Mouse (Mus musculus) myocyte (in vitro differentiated cells): ENCODE measurements around the gene Rbfox1.

Experiments
- MAX ChIP-seq: IDR thresholded peaks from one replicate; pipeline ENCODE4 v1.6.1; 2011; ENCODE audit warnings: low read depth, mild to moderate bottlenecking, control low read depth
- MYOD1 ChIP-seq, 3 experiments: IDR thresholded peaks; one replicate each; pipeline ENCODE4 v1.6.1; 2011; ENCODE audit warnings: control low read depth in 2 of 3, low read depth in 2 of 3, mild to moderate bottlenecking in 2 of 3, moderate library complexity in 1 of 3; ENCODE audit not compliant: insufficient read length in 2 of 3, control insufficient read depth in 1 of 3
- MYOG ChIP-seq, 3 experiments: IDR thresholded peaks; one replicate each; pipeline ENCODE4 v1.6.1; 2011; ENCODE audit warnings: control low read depth in 2 of 3, low read depth in 2 of 3, mild to moderate bottlenecking in 2 of 3; ENCODE audit not compliant: insufficient read length in 2 of 3, control insufficient read depth in 1 of 3, insufficient read depth in 1 of 3
- POLR2A ChIP-seq: IDR thresholded peaks from one replicate; pipeline ENCODE4 v1.6.1; 2011; ENCODE audit warnings: low read depth, mild to moderate bottlenecking, control low read depth, moderate library complexity; ENCODE audit not compliant: insufficient read length
- POLR2AphosphoS2 ChIP-seq: IDR thresholded peaks from one replicate; pipeline ENCODE4 v1.6.1; 2011; ENCODE audit warnings: low read depth, control low read depth; ENCODE audit not compliant: insufficient read length
- REST ChIP-seq: IDR thresholded peaks from one replicate; pipeline ENCODE4 v1.6.1; 2011; ENCODE audit warnings: mild to moderate bottlenecking, control low read depth, moderate library complexity; ENCODE audit not compliant: insufficient read depth, insufficient read length
- TCF12 ChIP-seq: IDR thresholded peaks from one replicate; pipeline ENCODE4 v1.6.1; 2011; ENCODE audit warnings: mild to moderate bottlenecking, control low read depth; ENCODE audit not compliant: poor library complexity, insufficient read depth, severe bottlenecking
- USF1 ChIP-seq: IDR thresholded peaks from one replicate; pipeline ENCODE4 v1.6.1; 2011; ENCODE audit warnings: low read depth, mild to moderate bottlenecking, control low read depth, moderate library complexity

DNA sequence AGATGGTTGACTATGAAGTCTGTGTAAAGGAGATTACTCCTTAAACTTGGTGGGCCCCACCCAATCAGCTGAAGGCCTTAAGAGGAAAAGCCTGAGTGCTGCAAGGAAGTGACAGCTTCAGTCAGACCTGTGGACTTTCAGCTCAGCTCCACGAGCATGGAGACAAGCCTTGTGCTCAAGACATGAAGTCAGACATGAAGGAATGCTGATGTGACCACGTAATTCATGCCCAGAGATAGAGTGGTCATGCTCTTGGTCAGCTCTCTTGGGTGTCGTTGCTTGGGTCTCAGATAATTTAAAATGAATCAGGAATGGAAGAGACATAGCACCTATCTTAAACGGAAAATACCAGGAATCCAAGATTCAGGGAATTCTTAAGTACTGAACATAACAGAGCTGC lies 1019.8 kb downstream of the Rbfox1 start:
- TF ChIP-seq MAX (no peak), POLR2A (no peak), TCF12 (no peak), REST (no peak), MYOD1 (IDR thresholded peaks at IDR 0.05; ENCODE audit: control insufficient read depth in 1 of 3, insufficient read length in 2 of 3, low read depth in 2 of 3) (no peak), MYOG (IDR thresholded peaks at IDR 0.05; ENCODE audit: control insufficient read depth in 1 of 3, insufficient read depth in 1 of 3, insufficient read length in 2 of 3, low read depth in 2 of 3) (no peak), POLR2AphosphoS2 (no peak), USF1 (no peak)
